Mouse (Mus musculus) kidney, postnatal 4 days (tissue): ENCODE results near the gene Egr4.

Experiments used
- DNase-seq, 2 experiments: peaks; one replicate each; pipeline ENCODE4 v3.0.0; 2021; ENCODE audit warnings: mixed read lengths in 2 of 2

Egr4 gene

DNA sequence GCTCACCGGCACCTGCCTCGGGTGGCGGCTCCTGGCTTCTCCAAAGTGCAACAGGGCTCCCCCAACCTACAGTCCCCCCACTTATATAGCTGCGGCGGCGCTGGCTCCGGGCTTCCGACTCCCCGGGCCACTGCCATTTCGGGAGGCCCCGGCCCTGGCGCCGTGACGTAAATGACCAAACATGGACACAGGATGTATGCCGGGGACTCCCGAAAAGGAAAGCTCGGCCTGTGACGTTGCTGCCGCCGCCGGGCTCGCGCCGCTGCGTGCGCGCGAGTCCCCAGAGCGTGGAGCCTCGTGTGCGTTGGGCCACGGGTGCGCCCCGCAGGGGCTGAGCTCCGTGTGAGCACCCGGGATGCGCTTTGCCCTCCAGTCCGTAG, at the start of gene Egr4:
Gene Egr4, minus strand, starts transcription at position 59 of the 380 bp plus-strand sequence.
- DNase-seq: peak; percentile 51 to 59

DNA sequence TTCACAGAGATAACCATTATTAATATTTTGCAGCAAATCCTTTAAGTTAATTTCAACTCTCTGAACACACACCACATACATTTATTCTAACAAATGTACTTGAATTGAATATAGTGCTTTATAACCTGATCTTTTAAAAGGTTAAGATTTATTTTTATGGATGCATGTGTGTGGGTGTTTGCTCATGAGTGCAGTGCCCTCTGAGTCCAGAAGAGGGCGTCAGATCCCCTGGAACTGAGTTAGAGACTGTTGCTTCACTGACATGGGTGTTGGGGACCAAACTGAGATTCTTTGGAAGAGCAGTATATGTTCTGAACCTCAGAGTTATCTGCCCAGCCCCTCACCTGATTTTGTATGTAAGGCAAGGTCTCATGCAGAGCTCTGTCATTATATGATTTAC, 49.0 kb upstream of the Egr4 start:
- no peak for DNase-seq

DNA sequence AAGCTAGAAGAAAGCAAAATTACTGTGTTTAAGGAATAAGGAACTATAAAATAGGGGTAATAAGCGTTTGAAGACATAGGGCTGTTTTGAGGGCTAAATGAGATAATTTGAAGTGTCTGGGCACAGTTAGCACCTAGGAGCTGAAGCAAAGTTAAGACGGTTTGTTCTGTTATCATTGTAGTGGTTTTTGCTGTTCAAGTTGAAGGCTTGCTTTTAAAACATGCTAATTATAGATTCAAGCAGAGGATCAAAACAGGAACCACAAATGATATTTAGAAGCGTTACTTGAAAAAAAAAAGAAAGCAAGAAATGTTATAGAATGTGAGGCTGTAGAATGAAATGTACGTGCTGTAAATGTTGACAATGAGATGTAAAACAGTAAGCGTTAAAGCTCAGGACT, 34.3 kb upstream of the Egr4 start:
- no peak for DNase-seq

DNA sequence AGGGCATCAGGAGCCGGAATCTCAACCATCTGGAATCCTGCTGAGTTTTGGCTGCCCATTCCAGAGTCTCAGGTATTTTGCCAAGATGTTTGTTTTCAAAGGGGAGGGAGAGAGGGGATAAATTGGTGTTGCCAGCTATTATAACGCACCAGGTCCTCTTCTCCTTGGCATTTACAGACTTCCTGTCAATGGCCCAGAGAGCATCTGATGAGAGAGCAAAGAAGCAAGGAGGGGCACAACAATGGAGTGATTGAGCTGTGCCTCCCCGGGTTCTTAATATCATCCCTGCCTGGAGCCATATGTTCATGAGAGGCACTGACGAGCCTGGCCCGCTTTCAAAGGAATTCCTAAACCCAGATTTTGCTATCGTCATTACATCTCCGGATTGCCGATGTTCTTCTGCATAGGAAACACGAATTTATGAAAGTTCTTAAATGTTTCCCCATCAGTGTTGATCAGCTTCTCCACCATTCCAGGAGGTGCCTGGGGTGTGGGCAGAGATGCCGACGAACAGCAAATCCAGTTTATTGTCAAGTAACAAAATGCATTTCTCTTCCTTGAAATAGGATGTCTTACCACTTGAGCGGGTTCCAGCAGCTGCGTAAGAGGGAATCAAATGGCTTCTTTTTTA, 31.0 kb upstream of the Egr4 start:
- no peak for DNase-seq

DNA sequence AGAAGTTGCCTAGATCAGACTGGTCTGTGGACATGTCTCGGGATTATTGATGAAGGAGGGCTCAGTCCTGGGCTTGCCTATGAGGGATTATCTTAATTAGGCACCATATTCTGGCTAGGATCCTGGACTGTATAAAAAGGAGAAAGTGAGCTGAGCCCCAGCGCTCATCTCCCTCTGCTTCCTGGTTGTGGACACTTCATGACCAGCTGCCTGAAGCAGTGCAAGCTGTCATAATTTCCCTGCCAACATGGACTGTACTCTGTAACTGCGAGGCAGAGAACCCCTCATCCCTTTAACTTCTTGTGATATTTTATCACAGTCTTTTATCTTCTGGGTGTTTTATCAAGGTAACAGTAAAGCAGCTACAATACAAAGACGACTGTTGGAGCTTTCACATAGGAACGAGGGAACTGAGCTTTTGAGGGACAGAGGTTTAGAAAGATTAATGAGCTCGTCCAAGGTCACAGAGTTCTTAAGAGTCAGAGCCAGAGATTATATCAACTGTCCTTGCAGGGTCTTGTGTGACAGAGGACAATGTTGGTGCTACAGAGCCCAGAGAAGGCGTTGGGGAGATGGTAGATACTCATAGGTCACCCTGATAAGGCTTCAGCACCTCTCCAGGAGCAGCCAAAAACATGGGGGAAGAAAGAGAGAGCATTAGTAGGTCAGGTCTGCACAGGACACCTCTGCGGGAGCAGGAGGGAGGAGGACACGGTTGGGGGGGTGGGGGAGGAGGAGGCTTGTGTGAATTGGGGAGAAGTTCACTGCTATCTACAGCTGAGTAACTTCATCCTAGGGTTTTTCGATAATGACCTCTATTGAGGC, 30.2 kb upstream of the Egr4 start:
- DNase-seq: no peak

DNA sequence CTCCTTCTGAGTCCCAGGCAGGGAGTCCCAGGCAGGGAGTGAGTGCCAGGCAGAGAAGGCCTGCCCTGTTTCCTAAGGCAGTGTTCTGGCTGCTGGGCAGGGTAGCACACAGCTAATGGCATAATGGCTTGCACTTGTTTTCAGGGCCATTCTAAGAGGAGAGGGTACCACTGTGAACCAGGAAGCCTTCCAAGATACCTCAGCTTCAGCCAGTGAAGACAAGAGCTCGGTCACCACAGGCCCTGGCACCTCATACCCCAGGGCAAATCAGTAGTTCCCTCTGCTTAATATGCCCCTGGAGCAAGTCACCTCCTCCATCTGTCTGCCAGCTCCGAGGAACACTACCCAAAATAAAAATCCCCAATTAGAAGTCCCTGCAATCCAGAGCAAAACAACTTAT, 9.4 kb upstream of the Egr4 start:
- no peak for DNase-seq

DNA sequence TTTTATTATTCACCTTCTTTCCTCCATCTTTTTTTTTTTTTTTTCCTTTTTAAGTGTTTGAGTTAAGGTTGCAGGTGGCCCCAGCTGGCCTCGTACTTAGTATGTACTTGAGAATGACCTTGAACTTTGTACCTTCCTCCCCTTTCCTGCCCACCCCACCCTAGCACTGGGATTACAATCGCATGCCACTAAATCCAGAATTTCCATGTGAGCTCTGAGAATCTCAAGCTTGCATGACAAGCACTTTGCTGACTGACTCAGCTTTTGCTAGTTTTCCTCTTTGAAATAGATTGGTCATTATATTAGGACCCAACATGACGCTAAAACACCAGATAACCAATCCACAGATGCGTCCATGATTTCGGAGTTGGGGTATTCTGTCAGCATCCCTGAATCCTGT, 8.6 kb upstream of the Egr4 start:
- no peak for DNase-seq

DNA sequence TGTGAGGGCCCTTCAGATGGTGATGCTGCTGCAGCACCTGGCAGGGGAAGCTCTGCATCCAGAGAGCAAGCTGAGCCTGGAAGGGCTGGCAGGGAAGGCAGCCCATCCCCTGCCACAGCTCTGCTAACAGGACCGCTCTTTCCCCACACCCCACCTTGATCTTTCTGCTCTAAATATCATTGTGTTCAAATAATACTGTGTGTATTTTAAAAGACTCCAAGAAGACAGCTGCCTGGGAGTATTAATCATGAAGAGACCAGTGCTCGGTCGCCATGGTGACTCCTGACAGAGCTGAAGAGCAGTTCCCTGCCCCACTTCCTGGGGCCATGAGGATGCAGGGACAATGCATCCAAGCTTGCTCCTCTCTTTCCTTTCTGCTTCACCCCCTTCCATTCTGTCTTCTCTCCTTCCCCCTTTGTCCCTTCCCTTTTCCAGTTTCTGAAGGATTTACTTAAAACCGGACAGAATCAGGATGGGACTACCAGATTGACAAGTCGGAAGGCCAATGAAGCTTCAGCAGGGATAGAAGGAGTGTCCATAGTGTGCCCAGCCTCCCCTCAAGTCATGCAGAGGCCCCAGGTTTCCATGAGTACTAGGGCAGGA, 4.8 kb upstream of the Egr4 start:
- no peak for DNase-seq

DNA sequence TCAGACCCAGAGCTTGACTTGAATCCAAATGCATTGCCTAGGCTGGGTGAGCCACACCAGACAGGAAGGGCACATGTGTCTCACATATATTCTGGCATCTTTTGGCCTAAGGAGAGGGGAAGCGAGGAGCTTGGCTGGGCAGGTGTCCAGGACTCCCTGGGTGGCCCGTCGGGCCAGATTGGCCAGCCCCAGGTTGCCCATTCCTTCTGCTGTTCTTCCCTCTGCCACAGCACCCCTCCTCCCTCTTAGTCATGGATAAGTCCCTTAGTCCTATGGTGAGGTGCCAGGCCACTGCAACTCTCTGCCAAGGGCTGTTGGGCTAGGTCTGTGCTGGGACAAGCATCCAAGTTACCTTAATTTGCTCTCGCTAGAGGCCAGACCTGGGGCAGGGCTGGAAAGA, 2.6 kb upstream of the Egr4 start:
- DNase-seq: no peak

DNA sequence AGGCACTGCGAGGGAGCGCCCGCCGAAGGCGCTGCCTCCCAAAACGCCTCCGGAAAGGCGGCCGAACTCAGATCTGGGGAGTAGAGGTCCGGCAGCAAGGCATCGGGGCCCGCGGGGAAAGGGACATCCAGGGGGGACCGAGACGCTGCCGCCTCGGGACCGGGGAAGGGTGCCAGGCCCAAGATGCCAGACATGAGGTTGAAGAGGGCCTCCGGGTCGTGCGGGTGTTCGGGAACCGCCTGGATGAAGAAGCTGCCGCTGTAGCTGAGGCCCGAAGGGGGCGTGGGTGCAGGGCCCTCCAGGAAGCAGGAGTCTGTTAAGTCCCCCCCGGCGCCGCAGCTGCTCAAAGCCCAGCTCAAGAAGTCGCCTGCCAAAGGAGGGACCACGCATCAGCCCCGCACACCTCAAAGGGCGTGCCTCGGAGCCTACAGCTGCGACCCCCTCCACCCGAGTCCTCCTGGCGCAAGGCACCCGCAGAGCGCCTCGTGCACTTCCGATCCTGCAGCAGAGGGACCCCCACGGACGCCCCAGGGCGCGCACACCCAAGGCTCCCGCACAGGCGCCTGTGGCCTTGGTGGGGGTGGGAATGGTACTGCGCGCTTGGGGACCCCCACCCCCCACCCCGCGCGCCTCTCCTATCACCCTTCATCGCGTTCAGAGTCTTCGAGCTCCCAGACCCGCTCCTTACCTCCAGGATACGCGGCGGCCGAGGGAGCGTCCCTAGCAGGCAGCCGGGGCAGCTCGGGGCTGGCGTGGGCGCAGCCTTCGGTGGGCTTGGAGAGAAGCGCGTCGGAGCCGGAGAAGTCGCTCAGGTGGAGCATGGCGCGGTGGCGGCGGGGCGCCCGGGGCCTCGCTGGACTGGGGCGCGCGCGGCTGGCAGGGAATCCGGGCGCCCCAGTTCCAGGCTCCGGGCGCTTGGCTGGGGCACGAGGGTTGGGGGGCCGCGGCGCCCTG, 535 bp downstream of the Egr4 start:
- peak; percentile 5 to 14 for DNase-seq

DNA sequence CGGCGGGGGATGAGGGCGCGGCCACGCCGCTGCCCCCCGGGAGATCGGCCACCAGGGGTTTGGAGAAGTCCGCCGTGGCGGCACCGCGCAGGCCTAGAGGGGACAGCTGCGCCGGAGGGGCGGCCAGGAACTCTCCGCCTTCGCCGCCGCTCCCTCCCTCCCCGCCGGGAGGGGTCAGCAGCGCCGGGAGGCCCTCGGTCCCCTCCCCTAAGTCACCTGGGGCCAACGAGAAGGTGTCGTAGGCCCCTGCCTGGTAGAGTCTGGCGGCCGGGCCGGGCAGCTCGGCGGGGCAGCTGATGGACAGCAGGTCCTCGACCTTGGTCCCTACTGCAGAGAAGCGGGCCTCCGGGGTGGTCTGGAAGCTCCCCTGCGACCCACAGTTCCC, 1.3 kb downstream of the Egr4 start:
- peak in 1 of 2 experiments; percentile 4 for DNase-seq

DNA sequence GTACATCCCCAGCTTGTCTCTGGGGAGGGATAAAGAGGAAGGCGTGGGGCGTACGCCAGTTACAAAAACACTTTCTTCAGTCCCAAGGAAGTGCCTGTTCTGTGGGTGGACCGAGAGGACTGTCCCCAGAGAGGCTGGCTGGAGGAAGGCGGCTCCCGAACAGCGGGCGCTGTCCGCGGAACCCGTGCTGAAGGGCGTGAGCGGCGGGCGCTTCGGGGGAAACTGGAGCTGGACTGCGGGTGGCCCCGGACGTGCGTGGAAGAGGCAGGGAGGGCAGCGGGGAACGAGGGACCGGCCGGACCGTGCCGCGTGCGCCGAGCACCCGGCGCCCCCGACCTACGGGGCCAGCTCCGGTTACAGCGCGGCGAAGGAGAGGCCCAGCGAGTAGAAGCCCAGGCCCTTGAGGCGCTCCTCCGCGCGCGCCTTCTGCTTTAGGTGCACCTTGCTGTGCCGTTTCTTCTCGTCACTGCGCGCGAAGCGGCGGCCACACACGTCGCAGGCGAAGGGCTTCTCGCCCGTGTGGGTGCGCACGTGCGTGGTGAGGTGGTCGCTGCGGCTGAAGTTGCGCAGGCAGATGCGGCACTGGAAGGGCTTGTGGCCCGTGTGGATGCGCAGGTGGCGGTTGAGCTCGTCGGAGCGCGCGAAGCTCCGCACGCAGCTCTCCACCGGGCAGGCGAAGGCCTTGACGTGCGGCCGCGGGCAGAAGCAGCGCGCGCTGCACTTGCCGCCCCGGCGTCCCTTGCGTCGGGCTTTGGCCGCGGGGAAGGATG, 1.9 kb downstream of the Egr4 start:
- peak; percentile 84 for DNase-seq

DNA sequence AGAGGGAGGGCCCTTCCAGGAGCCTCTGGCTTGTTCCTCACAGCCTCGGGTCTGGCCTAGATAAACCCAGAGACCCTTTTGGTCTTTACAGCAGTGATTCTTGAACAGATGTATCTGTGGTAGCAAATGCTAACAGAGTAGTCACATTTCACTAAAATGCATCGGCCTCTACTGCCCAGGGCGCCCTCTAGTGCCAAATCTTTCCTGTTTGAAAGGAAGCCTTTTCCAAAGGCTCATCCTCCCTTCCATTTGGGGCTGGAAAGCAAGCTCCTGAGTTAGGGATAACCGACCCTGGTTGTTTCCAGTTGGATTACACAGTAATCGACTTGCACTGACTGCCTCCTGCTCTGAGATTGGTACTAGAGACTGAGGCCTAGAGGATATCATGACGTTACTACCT, 2.9 kb downstream of the Egr4 start:
- DNase-seq: peak; percentile 75

DNA sequence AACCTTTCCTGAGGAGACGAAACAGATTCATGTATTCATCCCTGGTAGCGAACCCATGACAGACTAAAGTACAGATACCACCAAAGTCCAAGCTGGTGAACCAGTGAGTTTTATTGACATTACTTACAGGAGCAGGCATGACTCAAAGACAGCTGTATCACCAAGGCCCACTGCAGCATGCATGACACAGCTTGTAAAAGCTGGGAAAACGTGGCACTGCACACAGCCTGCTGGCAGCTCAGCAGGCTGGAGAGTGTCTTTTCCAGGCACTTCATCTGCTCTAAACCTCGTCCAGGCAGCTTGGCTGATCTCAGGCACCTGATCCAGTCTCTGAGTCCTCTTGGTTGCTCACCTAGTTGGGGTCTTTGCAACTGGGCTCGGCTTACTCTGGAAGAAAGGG, 4.8 kb downstream of the Egr4 start:
- DNase-seq: no peak

DNA sequence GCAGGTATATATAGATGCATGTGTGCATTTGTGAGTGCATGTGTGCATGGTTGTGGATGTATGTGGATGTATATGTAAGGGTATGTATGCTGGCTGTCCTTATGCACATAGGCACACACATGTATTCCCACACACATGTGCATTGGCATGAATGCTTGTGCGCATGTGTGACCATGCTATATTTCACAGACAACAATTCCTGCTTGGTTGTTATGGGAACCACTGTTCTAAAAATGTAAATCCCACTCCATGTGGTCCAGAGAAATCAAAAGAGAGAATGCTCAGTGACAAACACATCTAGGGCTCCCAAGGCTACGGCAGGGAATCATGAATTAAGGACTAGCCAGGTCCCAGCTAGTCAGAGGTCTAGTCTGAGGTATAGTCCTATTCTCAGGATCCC, 8.5 kb downstream of the Egr4 start:
- no peak for DNase-seq

DNA sequence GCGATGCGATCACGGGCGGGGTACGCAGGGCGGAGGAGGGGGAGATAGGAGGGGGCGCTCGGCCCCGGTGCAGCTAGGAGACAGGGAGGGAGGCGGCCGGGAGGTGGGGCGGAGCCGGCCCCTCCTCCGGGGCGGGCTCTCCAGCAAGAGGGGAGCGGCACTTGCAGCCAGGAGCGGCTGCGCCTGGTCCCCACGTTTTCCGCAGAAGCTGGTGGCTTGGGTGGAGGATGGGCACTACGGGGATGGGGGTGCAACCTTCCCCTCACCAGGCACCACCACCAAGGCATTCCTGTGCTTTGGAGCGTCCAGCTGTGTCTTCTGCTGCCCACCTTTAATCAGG, 10.5 kb downstream of the Egr4 start, which contains the start of gene Fbxo41:
Gene Fbxo41, minus strand, starts transcription at position 84 of the 340 bp plus-strand sequence.
- DNase-seq: peak; percentile 35 to 49

DNA sequence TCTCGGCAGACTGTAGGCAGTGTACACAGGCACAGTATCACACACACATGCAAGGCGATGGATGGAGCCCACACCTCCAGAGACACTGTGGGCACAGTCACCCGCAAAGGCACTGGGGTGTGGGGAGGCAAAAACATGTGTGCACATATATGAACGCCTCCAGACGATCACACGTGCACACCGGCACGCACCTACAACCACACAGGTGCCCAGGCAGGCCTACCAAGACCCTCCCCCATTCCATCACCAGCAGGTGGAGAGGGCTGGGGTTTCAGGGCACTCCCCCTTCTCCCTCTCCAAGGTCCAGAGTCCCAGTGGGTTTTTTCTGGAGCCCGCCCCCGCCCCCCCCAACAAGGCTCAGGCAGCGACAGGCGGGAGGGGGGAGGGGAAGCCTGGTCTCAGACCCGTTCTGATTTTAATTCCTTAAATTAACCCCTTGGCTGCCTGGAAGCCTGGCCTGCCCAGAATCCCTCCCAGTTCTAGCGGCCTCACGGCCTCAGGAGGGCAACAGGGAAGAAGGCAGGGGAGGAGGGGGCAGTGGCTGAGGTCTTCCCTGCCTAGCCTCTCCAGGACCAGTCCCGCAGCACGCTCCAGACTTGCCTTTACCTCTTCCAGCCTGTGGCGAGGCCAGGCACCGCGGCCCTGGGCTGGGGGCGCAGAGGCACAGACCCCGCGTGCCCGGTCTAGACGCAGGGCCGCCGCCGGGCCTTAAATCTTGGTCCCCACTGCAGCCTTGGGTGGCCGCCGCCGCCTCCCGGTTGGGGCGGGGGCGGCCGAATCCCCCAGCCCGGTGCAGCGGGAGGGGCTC, 11.1 kb downstream of the Egr4 start:
- DNase-seq: peak in 1 of 2 experiments; percentile 5

DNA sequence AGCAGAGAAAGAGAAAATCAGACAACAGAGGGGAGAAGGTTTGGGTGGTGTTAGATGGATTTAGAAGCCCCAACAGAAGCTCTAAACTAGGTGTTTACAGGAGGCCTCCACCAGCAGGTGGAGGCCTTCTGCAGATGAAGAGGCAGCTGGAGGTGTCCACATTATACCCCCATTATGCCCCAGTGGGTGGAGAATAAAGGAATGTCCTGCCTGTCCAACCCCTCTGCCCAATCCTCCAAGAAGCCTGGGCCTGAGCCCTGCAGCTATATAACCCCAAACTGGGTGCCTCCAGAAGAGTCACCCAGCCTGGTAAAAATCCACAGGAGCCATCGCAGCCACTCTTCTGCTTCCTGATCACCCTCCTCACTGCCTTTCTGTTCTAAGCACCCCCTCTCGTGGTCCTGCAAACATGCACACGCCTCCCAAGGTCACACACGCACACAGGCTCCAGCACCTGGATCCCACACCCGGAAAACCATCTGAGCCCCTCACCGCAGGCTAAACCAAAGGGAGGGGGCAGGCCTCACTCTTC, 11.8 kb downstream of the Egr4 start:
- DNase-seq: no peak

DNA sequence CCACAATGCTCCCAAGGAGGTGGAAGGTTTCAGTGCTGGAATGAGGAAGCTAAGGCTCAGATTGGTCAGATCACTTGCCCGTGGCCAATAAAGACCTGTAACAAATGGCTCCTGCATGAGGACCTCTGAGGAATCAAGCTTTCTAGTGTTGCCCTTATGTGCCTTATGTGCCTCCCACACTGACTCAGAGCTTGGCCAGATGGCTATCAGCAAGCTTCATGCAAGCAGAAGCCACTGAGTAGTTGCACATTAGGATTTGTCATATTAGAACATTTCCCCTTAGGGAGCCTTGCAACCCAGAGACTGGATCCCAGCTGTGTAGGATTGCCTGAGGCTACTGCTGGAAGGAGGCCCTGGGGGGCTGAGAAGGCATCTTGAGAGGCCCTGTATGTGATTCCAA, 13.0 kb downstream of the Egr4 start:
- DNase-seq: no peak

DNA sequence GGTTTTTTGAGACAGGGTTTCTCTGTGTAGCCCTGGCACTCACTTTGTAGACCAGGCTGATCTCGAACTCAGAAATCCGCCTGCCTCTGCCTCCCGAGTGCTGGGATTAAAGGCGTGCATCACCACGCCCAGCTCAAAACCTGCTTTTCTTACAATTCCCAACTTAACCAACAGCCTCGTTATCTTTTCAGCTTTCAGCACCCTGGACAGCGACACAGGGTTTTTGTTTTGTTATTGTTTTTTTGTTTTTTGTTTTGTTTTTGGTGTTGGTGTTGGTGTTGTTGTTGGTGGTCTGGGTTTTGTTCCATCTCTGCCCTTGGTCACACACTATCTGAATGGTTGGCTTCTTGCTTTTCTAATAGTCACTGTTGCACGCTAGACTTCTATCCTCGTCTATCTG, 15.2 kb downstream of the Egr4 start:
- peak; percentile 49 to 65 for DNase-seq

DNA sequence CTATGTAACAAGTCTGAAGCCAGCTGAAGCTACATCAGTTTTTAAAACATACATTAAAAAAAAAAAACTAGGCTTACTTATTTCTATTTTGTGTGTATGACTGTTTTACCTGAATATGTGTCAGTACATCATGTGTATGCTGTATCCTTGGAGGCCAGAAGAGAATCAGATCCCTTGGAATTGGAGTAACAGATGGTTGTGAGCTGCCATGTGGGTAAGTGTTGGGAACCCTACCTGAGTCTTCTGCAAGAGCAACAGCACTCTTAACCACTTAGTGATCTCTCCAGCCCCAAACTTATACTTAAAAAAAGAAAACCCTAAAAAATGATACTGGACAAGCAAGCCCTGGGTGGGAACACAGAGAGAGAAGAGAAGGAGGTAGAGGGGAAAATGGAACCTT, 16.4 kb downstream of the Egr4 start:
- no peak for DNase-seq
